ENCODE assay signal across 9 mouse cellular contexts in genomic region chr9:72955546-72955945, GRCm38 (mm10). TPM values are rescaled to one million over a fixed set of nuclear protein-coding genes. Genes with fewer than 3 reads are reported as not detected.
A peak's percentile ranks its signal among the peaks of the same experiment; 100 is the strongest.
DNase-seq lines count a peak whose midpoint lies in the region; ATAC-seq and TF ChIP-seq lines count a peak whose summit lies in the region.
"Had no signal": no experiment of that assay in that cellular context is flagged by ENCODE, and none has a peak within 500 bp of the region (broad histone marks: within the 10 kb centered on the region; RNA-seq: fewer than 3 reads in every experiment).

No protein-coding gene starts in this region.

- TF ChIP-seq POLR2A in brain, embryonic 14.5 days (IDR thresholded peaks at IDR 0.05; ENCODE audit: borderline replicate concordance, extremely low read depth, insufficient read depth, insufficient read length, poor library complexity, severe bottlenecking): no peak

- H3K27ac ChIP-seq in midbrain, postnatal 0 days (ENCODE audit: low read depth, low read length): no peak overlapping the region
- H3K27ac ChIP-seq in midbrain, embryonic 13.5 days: no peak overlapping the region
- H3K27ac ChIP-seq: limb, embryonic 13.5 days had no signal

- WGBS in midbrain, postnatal 0 days: 16% methylated on average over 1 of the region's 1 CpGs
- 19% methylated on average over 1 of the region's 1 CpGs for WGBS in midbrain, embryonic 13.5 days

- TF ChIP-seq CTCF in midbrain, postnatal 0 days (IDR thresholded peaks at IDR 0.05): peak; percentile 83
- TF ChIP-seq CTCF in brain, embryonic 14.5 days (IDR thresholded peaks at IDR 0.05; ENCODE audit: borderline replicate concordance, extremely low read depth, insufficient read depth, insufficient read length): peak; percentile 70; the same call in 1 of the 2 replicates

- no peaks in the 10 kb centered on the region for H3K27me3 ChIP-seq in midbrain, postnatal 0 days (ENCODE audit: insufficient read depth, low read length)
- no peaks in the 10 kb centered on the region for H3K27me3 ChIP-seq in midbrain, embryonic 13.5 days
- H3K27me3 ChIP-seq: limb, embryonic 13.5 days had no signal

- DNase-seq in gastrocnemius, adult 18-20 months (ENCODE audit: low spot score): peak; percentile 32
- no peak for DNase-seq in gastrocnemius, adult 8-10 months (ENCODE audit: low spot score in 2 of 2)
- DNase-seq in midbrain, postnatal 0 days (ENCODE audit: low spot score): peak; percentile 43
- DNase-seq in brain, embryonic 14.5 days (ENCODE audit: low read depth): peak; percentile 63
- DNase-seq in heart, postnatal 4 days: peak; percentile 53
- peak; percentile 70 for DNase-seq in thymus, postnatal 14 days

- no peaks in the 10 kb centered on the region for H3K9me3 ChIP-seq in midbrain, postnatal 0 days (ENCODE audit: low read length)
- H3K9me3 ChIP-seq in midbrain, embryonic 13.5 days: no peaks in the 10 kb centered on the region
- H3K9me3 ChIP-seq: limb, embryonic 13.5 days had no signal

- H3K4me2 ChIP-seq in midbrain, postnatal 0 days (ENCODE audit: low read depth, low read length, poor library complexity, severe bottlenecking): no peak overlapping the region
- no peak overlapping the region for H3K4me2 ChIP-seq in midbrain, embryonic 13.5 days (replicated peaks)
- H3K4me2 ChIP-seq: limb, embryonic 13.5 days had no signal

- H3K4me3 ChIP-seq in midbrain, postnatal 0 days (ENCODE audit: low read depth, low read length): no peak overlapping the region
- no peak overlapping the region for H3K4me3 ChIP-seq in midbrain, embryonic 13.5 days (replicated peaks)
- H3K4me3 ChIP-seq: limb, embryonic 13.5 days had no signal

- ATAC-seq in midbrain, postnatal 0 days (ENCODE audit: low FRiP score): no peak
- ATAC-seq in midbrain, embryonic 13.5 days: no peak
- ATAC-seq in megakaryocyte progenitor cell, adult 5-6 weeks (replicated peaks; ENCODE audit: poor library complexity): peak; percentile 59

- no peak overlapping the region for H3K9ac ChIP-seq in midbrain, postnatal 0 days (replicated peaks; ENCODE audit: low read length, poor library complexity, severe bottlenecking)
- no peak overlapping the region for H3K9ac ChIP-seq in midbrain, embryonic 13.5 days (replicated peaks)
- H3K9ac ChIP-seq: limb, embryonic 13.5 days had no signal

- no peaks in the 10 kb centered on the region for H3K4me1 ChIP-seq in midbrain, postnatal 0 days (ENCODE audit: insufficient read depth, low read length)
- peaks cover 9% of the 10 kb centered on the region for H3K4me1 ChIP-seq in midbrain, embryonic 13.5 days (replicated peaks)

- H3K36me3 ChIP-seq in midbrain, postnatal 0 days (ENCODE audit: insufficient read depth, low read length): no peaks in the 10 kb centered on the region
- H3K36me3 ChIP-seq in midbrain, embryonic 13.5 days: no peaks in the 10 kb centered on the region
- H3K36me3 ChIP-seq: limb, embryonic 13.5 days had no signal

RNA-seq across cellular contexts. Expression of gene Dyx1c1, which starts 3.0 kb away (rescaled TPM):
- 1 to 10 TPM in 1 of 2 experiments, under 1 TPM in 1; 1.00 to 1.0 TPM for total RNA-seq in gastrocnemius, adult 18-20 months (2021)
- total RNA-seq in gastrocnemius, adult 8-10 months (2022): 1 to 10 TPM in 2 of 4 experiments, under 1 TPM in 2; 0.75 to 1.4 (median 1.1) TPM
- total RNA-seq in midbrain, postnatal 0 days (2014; rRNA removed): 1.8 and 3.0 TPM in 2 replicates
- 2.7 TPM in 2 replicates for polyA plus RNA-seq in midbrain, postnatal 0 days (2015; fragmentation: Nextera tagmentation; extraction: Ambion mirVana)
- 1.8 and 2.1 TPM in 2 replicates for polyA plus RNA-seq in midbrain, embryonic 13.5 days (2015; fragmentation: Nextera tagmentation; extraction: Ambion mirVana)
- 2.0 TPM in 2 replicates for polyA plus RNA-seq in brain, embryonic 14.5 days (2012; rRNA removed)
- under 1 TPM; 0.32 to 0.88 TPM for total RNA-seq in heart, postnatal 4 days (2021)
- 0.07 and 0.91 TPM in 2 replicates for total RNA-seq in megakaryocyte progenitor cell, adult 5-6 weeks (2015)
- 0.58 TPM in 1 of 2 replicates, not detected in the other for total RNA-seq in megakaryocyte progenitor cell, adult 5-6 weeks (2017)

RNA-seq across cellular contexts. Expression of gene Gm44503, which starts 3.1 kb away (rescaled TPM):
- total RNA-seq in gastrocnemius, adult 18-20 months (2021): not detected
- not detected for total RNA-seq in gastrocnemius, adult 8-10 months (2022)
- 0.28 TPM in 1 of 2 replicates, not detected in the other for total RNA-seq in midbrain, postnatal 0 days (2014; rRNA removed)
- polyA plus RNA-seq in midbrain, postnatal 0 days (2015; fragmentation: Nextera tagmentation; extraction: Ambion mirVana): not detected in 2 replicates
- not detected in 2 replicates for polyA plus RNA-seq in midbrain, embryonic 13.5 days (2015; fragmentation: Nextera tagmentation; extraction: Ambion mirVana)
- polyA plus RNA-seq in brain, embryonic 14.5 days (2012; rRNA removed): not detected in 2 replicates
- not detected for total RNA-seq in heart, postnatal 4 days (2021)
- total RNA-seq in megakaryocyte progenitor cell, adult 5-6 weeks (2015): not detected in 2 replicates
- total RNA-seq in megakaryocyte progenitor cell, adult 5-6 weeks (2017): 0.07 TPM in 1 of 2 replicates, not detected in the other
- polyA plus RNA-seq: limb, embryonic 13.5 days had no signal

RNA-seq across cellular contexts. Expression of gene Ccpg1os, which starts 29.6 kb away (rescaled TPM):
- 10 to 100 TPM; 11.4 to 13.2 TPM for total RNA-seq in gastrocnemius, adult 18-20 months (2021)
- total RNA-seq in gastrocnemius, adult 8-10 months (2022): 10 to 100 TPM; 11.2 to 15.6 (median 11.9) TPM
- total RNA-seq in midbrain, postnatal 0 days (2014; rRNA removed): 13.4 and 15.1 TPM in 2 replicates
- polyA plus RNA-seq in midbrain, postnatal 0 days (2015; fragmentation: Nextera tagmentation; extraction: Ambion mirVana): 19.3 and 20.3 TPM in 2 replicates
- polyA plus RNA-seq in midbrain, embryonic 13.5 days (2015; fragmentation: Nextera tagmentation; extraction: Ambion mirVana): 26.2 and 28.8 TPM in 2 replicates
- polyA plus RNA-seq in brain, embryonic 14.5 days (2012; rRNA removed): 19.5 and 20.5 TPM in 2 replicates
- total RNA-seq in heart, postnatal 4 days (2021): 1 to 10 TPM; 4.6 to 5.3 TPM
- 6.9 and 10.4 TPM in 2 replicates for total RNA-seq in megakaryocyte progenitor cell, adult 5-6 weeks (2015)
- total RNA-seq in megakaryocyte progenitor cell, adult 5-6 weeks (2017): 8.0 and 10.0 TPM in 2 replicates

RNA-seq across cellular contexts. Expression of gene Ccpg1, which starts 29.7 kb away (rescaled TPM):
- 10 to 100 TPM; 87.4 to 93.7 TPM for total RNA-seq in gastrocnemius, adult 18-20 months (2021)
- total RNA-seq in gastrocnemius, adult 8-10 months (2022): 100 to 1,000 TPM in 1 of 4 experiments, 10 to 100 TPM in 3; 78.5 to 101 (median 82.0) TPM
- 19.3 and 30.4 TPM in 2 replicates for total RNA-seq in midbrain, postnatal 0 days (2014; rRNA removed)
- 38.1 and 39.9 TPM in 2 replicates for polyA plus RNA-seq in midbrain, postnatal 0 days (2015; fragmentation: Nextera tagmentation; extraction: Ambion mirVana)
- 43.2 and 45.2 TPM in 2 replicates for polyA plus RNA-seq in midbrain, embryonic 13.5 days (2015; fragmentation: Nextera tagmentation; extraction: Ambion mirVana)
- 14.4 and 26.5 TPM in 2 replicates for polyA plus RNA-seq in brain, embryonic 14.5 days (2012; rRNA removed)
- total RNA-seq in heart, postnatal 4 days (2021): 10 to 100 TPM; 29.8 to 31.4 TPM
- total RNA-seq in megakaryocyte progenitor cell, adult 5-6 weeks (2015): 25.8 and 26.6 TPM in 2 replicates
- 48.7 and 49.7 TPM in 2 replicates for total RNA-seq in megakaryocyte progenitor cell, adult 5-6 weeks (2017)

RNA-seq across cellular contexts. Expression of gene Pygo1, which starts 30.1 kb away (rescaled TPM):
- 10 to 100 TPM; 14.6 to 14.9 TPM for total RNA-seq in gastrocnemius, adult 18-20 months (2021)
- total RNA-seq in gastrocnemius, adult 8-10 months (2022): 10 to 100 TPM; 11.8 to 15.5 (median 14.5) TPM
- total RNA-seq in midbrain, postnatal 0 days (2014; rRNA removed): 40.1 and 45.9 TPM in 2 replicates
- 8.3 and 9.3 TPM in 2 replicates for polyA plus RNA-seq in midbrain, postnatal 0 days (2015; fragmentation: Nextera tagmentation; extraction: Ambion mirVana)
- 11.3 and 12.0 TPM in 2 replicates for polyA plus RNA-seq in midbrain, embryonic 13.5 days (2015; fragmentation: Nextera tagmentation; extraction: Ambion mirVana)
- polyA plus RNA-seq in brain, embryonic 14.5 days (2012; rRNA removed): 12.9 and 19.0 TPM in 2 replicates
- total RNA-seq in heart, postnatal 4 days (2021): 1 to 10 TPM; 7.0 to 7.1 TPM
- not detected in 2 replicates for total RNA-seq in megakaryocyte progenitor cell, adult 5-6 weeks (2015)
- total RNA-seq in megakaryocyte progenitor cell, adult 5-6 weeks (2017): 0.03 TPM in 1 of 2 replicates, not detected in the other

Comparison
In these comparisons a context has a peak if more than half of its experiments do, and no peak if none do; other contexts are left out.
1. DNase-seq: peak in gastrocnemius, adult 18-20 months (single experiment), midbrain, postnatal 0 days (single experiment), brain, embryonic 14.5 days (single experiment), heart, postnatal 4 days (single experiment) and thymus, postnatal 14 days (single experiment); none in gastrocnemius, adult 8-10 months (0 of 2).